Mouse (Mus musculus): ENCODE results near the gene Clptm1. TPM values are rescaled to one million over a fixed set of nuclear protein-coding genes. Genes with fewer than 3 reads are reported as not detected.
"Not testable (repeated sequence)": the region's sequence is repeated elsewhere in the genome, so short reads cannot be mapped to it uniquely, and the experiment has no call there.

Gene Clptm1
- total RNA-seq, 4 experiments from 2014 or later: 49.6 to 55.5 (median 51.0) TPM

DNA sequence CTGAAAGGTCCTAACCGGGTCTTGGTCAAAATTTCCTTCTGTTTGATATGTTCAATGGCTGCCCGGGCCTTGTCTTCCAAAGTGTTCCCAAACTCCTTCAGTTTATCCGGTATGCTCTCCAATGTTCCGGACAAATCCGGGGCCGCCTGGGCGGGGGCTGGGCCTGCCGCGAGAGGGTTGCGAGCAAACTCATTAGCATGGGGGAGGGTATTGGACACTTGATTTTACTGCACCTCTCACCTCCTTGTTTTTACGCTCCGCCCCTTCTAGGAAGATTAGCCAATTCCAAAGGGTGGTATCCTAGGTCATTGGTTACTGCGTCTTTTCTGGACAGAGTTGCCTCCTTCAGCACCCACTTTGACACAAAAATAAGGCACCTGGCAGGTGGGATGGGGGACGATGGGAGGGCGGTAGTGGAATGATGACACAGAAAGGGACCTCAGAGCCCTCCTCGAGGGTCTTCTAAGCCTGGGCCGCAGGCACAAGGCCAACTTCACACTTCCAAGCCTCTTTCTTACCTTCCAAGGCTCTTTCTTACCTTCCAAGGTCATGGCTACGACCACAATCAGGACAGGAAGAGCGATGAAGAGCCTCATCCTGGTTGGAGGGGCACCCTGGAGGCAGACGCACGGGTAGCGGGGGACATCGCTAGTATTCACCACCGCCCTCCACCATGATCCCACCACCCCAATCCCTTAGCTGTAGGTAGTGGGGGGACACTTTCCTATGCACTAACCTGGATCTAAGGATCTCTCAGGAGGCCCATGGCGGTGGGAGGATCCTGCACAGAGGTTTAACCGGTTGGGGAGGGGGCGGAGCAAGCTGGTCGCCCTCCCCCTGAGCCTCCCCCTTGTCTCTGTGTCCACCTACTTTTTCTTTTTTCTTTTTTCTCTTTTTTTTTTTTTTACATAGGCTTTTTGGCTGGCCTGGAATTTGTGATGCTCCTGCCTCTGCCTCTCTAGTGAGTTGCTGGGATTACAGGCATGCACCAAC is 27.3 kb upstream of the Clptm1 start, which contains the start of gene Apoc1:
Gene Apoc1 (minus strand): TSS at position 788 of the 993 bp plus-strand sequence.
- DNase-seq (ENCODE audit: low spot score in 2 of 2): no peak

DNA sequence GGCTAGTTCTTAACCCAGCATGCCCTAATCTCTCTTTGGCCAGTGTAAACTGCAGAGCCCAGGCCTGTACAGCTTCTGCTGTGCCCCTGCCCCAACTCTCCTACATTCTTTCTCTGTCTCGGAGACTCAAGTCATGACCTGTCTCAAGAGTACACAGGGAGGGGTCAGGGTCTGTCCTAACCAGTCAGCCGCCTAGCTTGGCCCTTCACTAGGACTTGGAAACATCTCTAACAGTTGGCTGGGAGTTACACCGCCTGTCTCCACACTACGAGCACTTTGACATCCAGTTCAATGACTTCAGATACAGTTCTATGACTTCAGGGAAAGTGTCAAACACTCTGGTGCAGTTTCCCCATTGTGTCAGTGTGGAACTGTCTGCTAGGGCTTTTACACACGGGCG is 26.6 kb upstream of the Clptm1 start:
- DNase-seq (ENCODE audit: low spot score in 2 of 2): no peak

DNA sequence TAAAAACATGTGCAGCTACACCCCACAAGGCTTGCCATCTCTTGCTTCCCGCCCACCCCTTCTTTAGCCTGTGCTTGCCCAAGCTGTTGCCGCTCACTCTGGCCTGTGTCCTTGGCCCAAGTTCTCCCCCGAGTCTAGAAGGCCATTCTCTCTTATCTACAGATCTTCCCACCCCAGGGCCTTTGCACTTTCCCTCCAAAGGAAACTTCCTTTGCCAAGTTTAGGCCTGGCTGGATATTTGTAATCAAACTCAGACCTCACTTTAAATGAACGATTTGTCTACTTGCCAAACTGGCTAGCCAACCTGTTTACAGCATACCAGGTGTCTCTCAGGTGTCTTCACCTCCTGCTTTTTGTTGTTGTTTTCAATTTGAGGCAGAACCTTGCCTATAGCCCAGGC is 26.0 kb upstream of the Clptm1 start:
- no peak for DNase-seq (ENCODE audit: low spot score in 2 of 2)

DNA sequence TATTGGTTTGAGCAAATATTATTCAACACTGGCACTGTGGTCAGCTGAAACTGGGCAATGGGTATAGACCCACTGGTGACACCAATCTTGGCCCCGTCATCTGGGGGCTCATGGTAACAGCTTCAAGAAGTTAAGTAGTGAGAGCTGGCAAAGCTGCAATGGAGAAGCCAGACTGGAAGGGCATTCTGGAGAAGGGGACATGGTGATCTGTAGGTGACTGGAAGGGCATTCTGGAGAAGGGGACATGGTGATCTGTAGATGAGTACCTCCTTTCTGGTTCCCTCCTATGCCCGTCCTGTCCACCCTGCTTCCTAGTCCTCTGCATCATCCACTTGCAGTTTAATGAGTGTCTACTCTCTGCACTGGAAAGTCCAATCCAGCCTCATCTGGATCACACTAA is 23.8 kb upstream of the Clptm1 start:
- DNase-seq (ENCODE audit: low spot score in 2 of 2): no peak

DNA sequence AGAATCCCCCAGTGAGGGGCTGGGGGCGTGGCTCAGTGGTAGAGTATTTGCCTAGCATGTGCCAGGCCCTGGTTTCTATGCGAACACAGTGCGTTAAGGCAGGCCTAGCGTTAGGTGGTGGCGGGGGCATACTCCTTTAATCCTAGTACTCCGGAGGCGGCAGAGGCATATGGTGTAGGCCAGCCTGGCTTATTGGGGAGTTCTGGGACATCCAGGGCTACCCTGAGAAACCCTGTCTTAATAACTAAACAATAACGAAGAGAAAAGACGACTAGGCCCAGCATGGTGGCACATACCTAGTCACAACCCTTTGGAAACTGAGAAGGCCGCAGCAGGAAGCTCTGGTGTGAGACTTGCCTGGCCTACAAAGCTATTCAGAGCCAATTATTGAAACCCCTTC is 23.3 kb upstream of the Clptm1 start:
- DNase-seq (ENCODE audit: low spot score in 2 of 2): no peak

DNA sequence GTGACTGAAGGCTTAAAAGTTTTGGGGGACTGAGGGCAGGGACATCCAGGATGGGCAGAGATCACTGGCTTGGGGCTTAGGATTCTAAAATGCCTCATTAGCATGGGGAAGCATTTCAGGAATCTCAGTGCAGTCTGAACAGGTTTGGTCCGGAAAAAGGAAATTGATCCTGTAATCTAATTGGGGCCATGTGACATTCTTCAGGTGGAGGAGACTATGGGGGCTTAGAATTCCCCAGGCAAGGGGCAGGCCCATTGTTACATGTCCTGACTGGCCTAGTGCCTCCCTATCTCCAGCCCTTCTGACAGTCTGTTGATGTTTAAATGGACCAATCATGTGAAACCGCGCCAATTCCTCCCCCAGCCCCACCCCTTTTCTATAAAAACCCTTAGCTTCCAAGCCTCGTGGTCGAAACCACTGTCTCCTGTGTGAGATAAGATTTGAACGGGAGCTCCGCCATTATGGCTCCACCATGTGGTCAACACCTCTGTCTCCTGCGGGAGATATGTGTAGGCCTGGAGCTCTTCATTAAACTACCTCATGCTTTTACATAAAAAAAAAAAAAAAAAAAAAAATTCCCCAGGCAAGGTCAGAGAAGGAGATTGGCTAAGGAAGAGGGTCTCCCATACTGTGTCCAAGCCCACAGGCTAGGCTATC is 22.2 kb upstream of the Clptm1 start:
- DNase-seq (ENCODE audit: low spot score in 2 of 2): not testable (repeated sequence)

DNA sequence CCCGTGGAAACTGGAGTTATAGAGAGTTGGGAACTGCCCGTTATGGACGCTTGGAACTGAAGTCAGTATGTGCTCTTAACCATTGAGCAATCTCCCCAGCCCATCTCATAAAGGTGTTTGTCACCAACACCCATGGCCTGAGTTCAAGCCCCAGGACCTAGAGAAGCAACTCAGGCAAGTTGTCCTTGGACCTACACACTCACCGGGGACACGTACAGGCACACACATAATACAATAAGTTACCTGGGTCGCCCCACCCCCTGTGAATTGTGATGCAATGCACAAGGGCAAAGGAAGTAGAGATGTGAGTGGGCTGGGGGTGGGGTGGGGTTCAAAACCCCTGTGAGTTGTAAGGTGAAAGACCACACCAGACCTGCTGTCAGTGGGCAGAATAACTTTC is 21.7 kb upstream of the Clptm1 start:
- no peak for DNase-seq (ENCODE audit: low spot score in 2 of 2)

DNA sequence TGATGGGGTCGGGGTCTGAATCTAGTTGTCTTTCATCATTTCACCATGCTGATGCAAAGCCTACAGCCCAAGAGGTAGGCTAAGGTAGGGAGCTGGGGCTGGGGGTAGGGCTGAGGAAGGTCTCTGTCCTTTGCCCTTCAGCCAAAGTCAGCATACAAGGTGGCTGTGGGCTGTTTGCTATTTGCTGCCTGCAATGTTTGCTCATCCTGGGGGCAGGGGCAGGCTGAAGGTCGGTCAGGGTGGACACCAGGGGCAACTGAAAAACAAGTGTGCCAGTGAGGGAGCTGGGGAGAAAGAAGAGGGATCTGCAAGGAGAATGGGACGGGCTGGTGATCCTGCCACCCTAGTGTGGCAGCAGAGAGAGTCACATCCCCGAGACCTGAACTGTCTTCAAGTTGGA is 20.5 kb upstream of the Clptm1 start:
- DNase-seq (ENCODE audit: low spot score in 2 of 2): no peak

DNA sequence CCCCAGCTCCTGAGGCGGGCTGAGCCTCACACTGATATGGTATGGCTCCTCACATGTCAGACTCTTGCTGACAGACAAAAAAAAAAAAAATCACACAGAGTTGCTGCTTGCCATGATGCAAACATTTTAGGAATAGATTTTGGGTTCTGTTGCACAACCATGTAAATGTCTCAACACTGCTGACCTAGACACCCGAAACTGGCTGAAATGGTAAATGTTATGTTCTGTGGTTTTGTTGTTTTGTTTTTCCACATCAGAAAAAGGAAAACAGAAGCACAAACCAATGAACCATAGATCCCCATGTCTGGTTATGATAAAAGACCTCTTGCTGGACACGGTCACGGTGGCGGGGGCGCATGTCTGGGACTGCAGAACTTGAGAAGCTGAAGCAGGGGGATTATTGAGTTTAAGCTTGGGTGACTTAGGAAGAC is 19.0 kb upstream of the Clptm1 start:
- no peak for DNase-seq (ENCODE audit: low spot score in 2 of 2)

DNA sequence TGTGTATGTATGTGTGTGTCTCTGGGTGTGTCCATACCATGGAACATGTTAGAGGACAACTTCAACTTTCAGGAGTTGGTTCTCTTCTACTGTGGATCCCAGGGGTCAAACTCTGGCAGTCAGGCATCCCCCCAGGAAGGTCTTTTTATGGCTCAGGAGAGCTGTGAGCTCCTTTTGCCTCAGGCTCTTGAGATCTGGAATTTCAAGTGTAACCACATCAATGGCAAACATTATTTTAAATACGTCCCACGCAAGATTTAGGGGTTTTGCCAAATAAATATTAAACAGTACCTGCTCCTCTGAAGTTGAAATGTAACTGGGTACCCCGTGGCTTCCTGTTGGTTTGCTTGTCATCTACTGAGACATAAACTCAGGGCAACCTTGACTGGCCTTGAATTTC is 18.1 kb upstream of the Clptm1 start:
- DNase-seq (ENCODE audit: low spot score in 2 of 2): no peak

DNA sequence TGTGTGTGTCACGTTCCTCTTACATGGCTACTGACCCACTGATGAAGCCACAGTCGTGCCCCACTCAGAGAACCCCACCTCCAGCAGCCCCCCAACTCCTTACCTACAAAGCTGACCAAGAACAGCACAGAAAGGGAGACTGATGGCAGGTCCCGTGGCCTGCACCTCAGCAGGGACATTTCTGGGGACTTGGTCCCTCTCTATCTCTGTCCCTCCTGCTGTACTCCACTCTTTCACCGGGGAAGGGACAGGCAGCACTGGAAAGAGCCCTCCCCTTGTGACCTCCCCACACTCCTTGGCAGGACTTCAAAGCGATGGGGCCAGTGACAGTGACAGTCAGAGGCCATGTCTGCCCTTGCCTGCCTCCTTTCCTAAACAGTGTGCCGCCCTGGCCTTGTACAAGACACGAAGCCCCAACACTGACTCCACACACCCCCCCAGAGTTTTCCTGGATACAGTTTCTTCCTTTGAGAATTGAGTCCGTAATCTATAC is 16.4 kb upstream of the Clptm1 start, which contains the start of the genes Gm44805 and Apoc4:
Gene Gm44805 (minus strand): TSS at position 222 of the 493 bp plus-strand sequence.
Gene Apoc4 (minus strand): TSS at position 278 of the 493 bp plus-strand sequence.
- DNase-seq (ENCODE audit: low spot score in 2 of 2): no peak

DNA sequence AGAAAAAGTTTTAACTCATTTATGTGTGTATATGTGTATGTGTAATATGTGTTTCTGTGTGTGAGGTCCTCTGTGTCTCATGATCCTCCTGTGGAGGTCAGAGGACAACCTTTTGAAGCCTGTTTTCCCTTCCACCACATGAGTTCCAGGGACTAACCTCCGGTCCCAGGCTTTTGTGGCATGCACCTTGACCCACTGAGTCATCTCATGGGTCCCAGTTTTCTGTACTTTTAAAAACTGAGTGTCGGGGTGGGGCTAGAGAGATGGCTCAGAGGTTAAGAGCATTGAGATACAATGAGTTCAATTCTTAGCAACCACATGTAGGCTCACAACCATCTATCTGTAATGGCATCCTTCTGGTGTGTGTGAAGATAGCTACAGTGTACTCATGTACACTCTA is 15.9 kb upstream of the Clptm1 start:
- DNase-seq (ENCODE audit: low spot score in 2 of 2): no peak

DNA sequence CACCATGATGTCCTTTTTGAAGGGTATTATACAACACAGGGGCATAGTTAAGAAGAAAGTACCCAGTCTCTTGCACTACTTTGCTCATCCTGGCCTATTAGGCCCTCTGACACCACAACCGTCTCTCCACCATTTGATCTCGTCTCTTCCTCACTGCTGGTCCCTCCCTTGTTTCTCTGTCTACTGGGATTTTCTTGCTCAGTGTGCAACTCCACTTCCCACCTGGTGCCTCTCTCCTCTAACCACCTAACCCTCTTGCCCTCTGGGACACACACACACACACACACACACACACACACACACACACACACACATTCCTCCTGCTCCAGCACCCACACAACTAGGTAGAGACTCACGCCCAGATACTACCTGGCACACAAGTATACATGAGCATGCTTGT is 14.1 kb upstream of the Clptm1 start:
- DNase-seq (ENCODE audit: low spot score in 2 of 2): no peak

DNA sequence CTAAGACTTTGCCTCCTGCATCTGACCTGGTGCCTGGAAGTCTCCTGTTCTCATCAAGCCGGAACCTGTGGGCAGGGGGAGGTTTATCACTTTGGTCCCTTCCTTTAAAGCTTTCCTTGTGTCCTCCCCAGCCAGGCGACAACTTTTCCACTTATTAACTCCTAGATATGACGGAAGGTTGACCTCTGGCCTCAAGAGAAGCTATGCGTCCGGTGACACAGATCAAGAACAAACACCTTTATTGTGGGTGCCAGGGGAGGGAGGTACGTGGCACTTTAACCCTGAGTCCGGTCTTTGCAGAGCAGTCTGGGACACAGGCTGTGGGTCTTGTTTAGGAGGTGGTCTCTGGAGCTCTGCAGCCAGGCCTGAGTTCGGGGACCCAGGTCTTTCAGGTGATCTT is 13.0 kb upstream of the Clptm1 start, which contains the start of gene Apoc2:
Gene Apoc2 (minus strand): TSS at position 70 of the 400 bp plus-strand sequence.
- DNase-seq (ENCODE audit: low spot score in 2 of 2): no peak

DNA sequence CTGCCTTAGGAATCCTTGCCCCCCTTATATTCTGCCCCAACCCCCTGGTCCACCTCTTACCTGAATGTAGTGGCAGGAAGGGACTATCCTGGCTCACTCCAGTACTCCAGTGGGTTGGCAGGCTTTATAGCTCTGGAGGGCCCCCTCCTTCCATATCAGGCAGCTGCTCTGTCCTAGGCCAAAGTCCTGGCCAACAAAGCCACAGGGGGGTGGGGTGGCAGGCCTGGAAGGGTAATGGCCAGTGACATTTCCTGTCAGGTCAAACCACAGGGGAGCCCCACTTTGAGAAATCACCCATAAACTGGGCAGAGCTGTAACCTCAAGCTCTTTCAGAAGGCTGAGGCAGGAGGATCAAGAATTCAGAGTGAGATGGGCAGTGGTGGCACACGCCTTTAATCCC is 11.8 kb upstream of the Clptm1 start:
- no peak for DNase-seq (ENCODE audit: low spot score in 2 of 2)

DNA sequence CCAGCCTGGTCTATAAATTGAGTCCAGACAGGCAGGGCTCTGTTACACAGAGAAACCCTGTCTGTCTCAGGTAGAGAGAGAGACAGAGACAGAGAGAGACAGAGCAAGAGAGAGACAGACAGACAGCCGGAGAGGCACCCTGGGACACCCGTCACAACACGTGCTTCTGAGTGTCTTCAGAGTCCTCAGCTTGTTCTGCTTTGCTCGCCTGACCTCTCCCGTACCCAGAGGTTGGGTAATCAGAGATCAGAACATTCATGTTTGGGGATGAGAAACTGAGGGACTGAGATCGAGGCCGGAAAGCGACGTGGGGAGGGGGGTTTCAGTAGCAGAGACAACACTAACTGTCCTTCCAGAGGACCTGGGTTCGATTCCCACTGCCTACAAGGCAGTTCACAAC is 11.0 kb upstream of the Clptm1 start:
- no peak for DNase-seq (ENCODE audit: low spot score in 2 of 2)

DNA sequence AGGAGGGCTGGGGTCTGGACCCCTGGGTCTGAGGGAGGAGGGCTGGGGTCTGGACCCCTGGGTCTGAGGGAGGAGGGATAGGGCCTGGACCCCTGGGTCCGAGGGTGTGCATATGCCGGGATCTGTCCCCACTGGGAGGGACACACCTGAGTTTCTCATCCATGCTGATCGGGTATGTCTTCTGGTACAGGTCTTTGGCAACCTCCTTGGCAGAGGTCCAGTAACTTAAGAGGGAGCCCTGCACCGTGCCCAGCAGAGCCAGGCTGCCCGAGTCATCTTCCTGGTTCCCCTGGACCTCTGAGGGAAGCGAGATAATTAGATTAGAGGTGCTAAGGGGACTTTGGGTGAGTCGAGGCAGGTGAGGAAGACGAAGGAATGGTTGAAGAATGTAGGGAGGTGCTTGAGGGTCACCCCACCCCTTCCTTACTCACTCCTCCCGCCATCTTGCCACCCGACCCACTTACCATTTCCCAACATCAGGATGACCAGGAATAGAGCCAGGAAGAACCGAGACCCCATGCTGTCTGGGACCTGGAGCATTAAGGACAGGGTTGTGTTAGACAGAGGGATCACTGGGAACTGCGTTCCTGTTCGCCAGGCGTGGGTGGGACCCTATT is 8.4 kb upstream of the Clptm1 start:
- no peak for DNase-seq (ENCODE audit: low spot score in 2 of 2)

DNA sequence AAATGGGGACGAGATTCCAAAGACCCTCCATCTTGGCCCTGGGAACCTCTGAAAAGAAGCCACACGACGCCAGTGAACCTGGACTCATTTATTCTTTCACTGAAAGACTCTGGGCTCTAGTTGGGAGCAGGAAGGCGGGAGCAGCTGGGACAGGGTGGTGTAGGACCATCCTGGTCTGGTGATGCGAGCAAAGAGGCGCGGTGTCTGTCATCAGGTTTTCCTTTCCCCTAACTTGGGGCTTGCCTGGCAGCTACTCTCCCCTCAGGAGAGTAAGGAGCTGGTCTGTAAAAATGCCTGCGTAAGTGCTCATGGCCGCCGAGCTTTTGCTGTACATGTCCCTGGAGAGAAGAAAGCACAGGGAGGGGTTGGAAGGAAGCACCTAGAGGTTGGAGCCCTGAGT is 6.7 kb upstream of the Clptm1 start:
- no peak for DNase-seq (ENCODE audit: low spot score in 2 of 2)

DNA sequence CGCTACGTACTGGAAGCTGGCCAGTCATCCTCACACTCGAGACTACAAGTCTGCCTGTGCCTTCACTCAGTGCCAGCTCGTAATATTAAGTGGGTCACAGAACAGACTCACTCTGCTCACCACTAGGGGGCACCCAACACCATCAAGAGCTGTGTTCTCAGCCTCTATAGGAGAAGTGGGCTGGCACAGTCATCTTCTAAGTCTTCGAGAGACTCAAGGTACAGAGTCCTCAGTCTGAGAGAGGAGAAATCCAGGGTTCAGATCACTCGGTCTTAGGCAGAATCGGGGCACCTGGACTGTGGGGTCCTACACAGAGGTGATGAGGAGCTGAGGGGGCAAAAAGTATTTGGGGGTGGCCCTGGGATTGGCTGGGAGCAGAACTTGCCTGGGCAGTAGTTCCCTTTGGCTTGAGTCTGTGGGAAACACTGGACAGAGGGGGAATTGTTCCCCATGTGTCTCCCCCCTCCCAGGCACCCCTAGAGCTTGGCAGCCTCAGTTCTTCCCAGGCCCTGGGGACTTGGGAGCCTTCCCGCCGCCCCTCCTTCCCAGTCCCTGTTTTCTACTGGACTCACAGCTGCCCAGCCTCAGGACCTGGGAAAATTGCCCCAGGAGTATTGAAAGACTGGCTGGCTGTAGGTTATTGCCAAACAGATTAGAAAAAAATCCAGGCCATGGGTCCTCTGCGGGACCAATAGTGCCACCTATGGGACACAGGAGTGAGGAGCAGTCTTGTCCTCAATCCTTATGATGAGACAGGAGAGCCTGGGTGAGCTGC is 4.3 kb upstream of the Clptm1 start:
- peak; percentile 89 to 90 for DNase-seq (ENCODE audit: low spot score in 2 of 2)

DNA sequence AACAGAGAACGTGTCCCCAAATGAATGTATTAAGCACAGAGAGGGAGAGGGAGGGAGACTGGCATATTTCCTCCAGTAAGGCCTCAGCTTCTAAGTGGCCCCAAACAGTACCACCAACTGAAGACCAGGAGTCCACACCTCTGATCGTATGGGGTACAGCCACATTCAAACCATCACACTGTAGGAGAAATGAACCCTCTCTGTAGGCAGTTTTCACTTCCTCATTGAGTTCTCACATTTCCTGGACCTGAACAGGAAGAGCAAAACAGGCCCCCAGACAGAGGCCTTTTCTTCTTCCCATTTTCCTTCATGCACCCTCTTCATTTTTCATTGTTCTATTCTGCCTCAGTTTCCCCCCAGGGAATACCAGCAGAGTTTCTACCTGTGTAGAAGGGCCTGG is 2.6 kb upstream of the Clptm1 start:
- no peak for DNase-seq (ENCODE audit: low spot score in 2 of 2)

DNA sequence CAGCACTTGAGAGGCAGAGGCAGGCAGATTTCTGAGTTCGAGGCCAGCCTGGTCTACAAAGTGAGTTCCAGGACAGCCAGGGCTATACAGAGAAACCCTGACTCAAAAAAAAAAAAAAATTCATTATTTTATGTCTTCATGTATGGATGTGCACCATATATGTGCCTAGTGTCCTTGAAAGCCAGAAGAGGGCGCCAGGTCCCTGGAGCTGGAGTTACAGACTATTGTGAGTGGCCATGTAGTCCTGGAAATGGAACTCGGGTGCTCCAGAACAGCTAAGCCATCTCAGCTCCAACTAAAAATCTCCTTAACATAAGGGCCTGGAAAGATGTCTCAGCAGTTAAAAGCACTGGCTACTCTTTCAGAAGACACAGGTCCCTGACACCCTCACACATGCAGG is 1.9 kb upstream of the Clptm1 start:
- no peak for DNase-seq (ENCODE audit: low spot score in 2 of 2)
